Mouse (Mus musculus): ENCODE measurements around the gene Eif4g3. TPM values are rescaled to one million over a fixed set of nuclear protein-coding genes. Genes with fewer than 3 reads are reported as not detected.

Gene Eif4g3
- total RNA-seq, 2 experiments from 2014 or later: 100 to 108 TPM

GRCm38 (mm10) chr4:138102413-138102812 lies 109.6 kb downstream of the Eif4g3 start:
- DNase-seq: no peak

- DNase-seq: no peak
These were observed 112.1 kb downstream of the Eif4g3 start for GRCm38 (mm10) chr4:138104967-138105366.

- no peak for DNase-seq
These were observed 114.9 kb downstream of the Eif4g3 start for GRCm38 (mm10) chr4:138107441-138108409.

GRCm38 (mm10) chr4:138108541-138108940 lies 115.7 kb downstream of the Eif4g3 start:
- no peak for DNase-seq

- DNase-seq: no peak
These were observed 116.5 kb downstream of the Eif4g3 start for GRCm38 (mm10) chr4:138109332-138109731.

GRCm38 (mm10) chr4:138111858-138112257 lies 119.0 kb downstream of the Eif4g3 start:
- peak; percentile 35 for DNase-seq

GRCm38 (mm10) chr4:138119740-138120139 lies 126.9 kb downstream of the Eif4g3 start:
- no peak for DNase-seq

- no peak for DNase-seq
These were observed 131.2 kb downstream of the Eif4g3 start for GRCm38 (mm10) chr4:138124046-138124445.

- DNase-seq: no peak
These were observed 134.5 kb downstream of the Eif4g3 start for GRCm38 (mm10) chr4:138127371-138127770.

GRCm38 (mm10) chr4:138127781-138128180 lies 135.0 kb downstream of the Eif4g3 start:
- no peak for DNase-seq

GRCm38 (mm10) chr4:138130149-138130548 lies 137.3 kb downstream of the Eif4g3 start:
- DNase-seq: no peak

- DNase-seq: no peak
These were observed 138.4 kb downstream of the Eif4g3 start for GRCm38 (mm10) chr4:138131226-138131625.

- no peak for DNase-seq
These were observed 138.9 kb downstream of the Eif4g3 start for GRCm38 (mm10) chr4:138131716-138132115.

GRCm38 (mm10) chr4:138133360-138133759 lies 140.5 kb downstream of the Eif4g3 start:
- DNase-seq: no peak

GRCm38 (mm10) chr4:138137336-138137735 lies 144.5 kb downstream of the Eif4g3 start:
- DNase-seq: no peak

- no peak for DNase-seq
These were observed 145.0 kb downstream of the Eif4g3 start for GRCm38 (mm10) chr4:138137804-138138203.

- no peak for DNase-seq
These were observed 145.4 kb downstream of the Eif4g3 start for GRCm38 (mm10) chr4:138138219-138138618.

GRCm38 (mm10) chr4:138141358-138141757 lies 148.5 kb downstream of the Eif4g3 start:
- no peak for DNase-seq

GRCm38 (mm10) chr4:138147176-138147575 lies 154.4 kb downstream of the Eif4g3 start:
- DNase-seq: no peak

GRCm38 (mm10) chr4:138149977-138150376 lies 157.2 kb downstream of the Eif4g3 start:
- no peak for DNase-seq

- DNase-seq: no peak
These were observed 158.4 kb downstream of the Eif4g3 start for GRCm38 (mm10) chr4:138151226-138151625.

GRCm38 (mm10) chr4:138153980-138154379 lies 161.2 kb downstream of the Eif4g3 start:
- DNase-seq: peak; percentile 36

- DNase-seq: no peak
These were observed 168.1 kb downstream of the Eif4g3 start for GRCm38 (mm10) chr4:138160918-138161317.

GRCm38 (mm10) chr4:138161550-138161949 lies 168.7 kb downstream of the Eif4g3 start:
- DNase-seq: no peak

Measured in gastrocnemius, postnatal 10 days (tissue).